Mouse (Mus musculus) CH12F3 (cell line): ENCODE results near the gene Gapt.

Experiments used
- in situ Hi-C: fragments of 300-500 bp; cut with MboI; formaldehyde crosslinking; loops from 2 replicates; pipeline ENCODE4 v1.14.3; 2020; ENCODE audit warnings: low sequenced_read_pairs

Gapt gene

GRCm38 (mm10) chr13:110363722-110364121 is 6.7 kb upstream of the Gapt start:
- in situ Hi-C loops, result loop anchor here (10.0 kb wide), 1 partner anchor 1129 kb away; no protein-coding TSS in a partner anchor

- in situ Hi-C loops, result no loop called here
Measured at GRCm38 (mm10) chr13:110351051-110351450, 5.9 kb downstream of the Gapt start.

GRCm38 (mm10) chr13:110346707-110347106 is 10.3 kb downstream of the Gapt start:
- in situ Hi-C loops, result no loop called here

GRCm38 (mm10) chr13:110342602-110343001 is 14.4 kb downstream of the Gapt start:
- in situ Hi-C loops, result no loop called here

DNA sequence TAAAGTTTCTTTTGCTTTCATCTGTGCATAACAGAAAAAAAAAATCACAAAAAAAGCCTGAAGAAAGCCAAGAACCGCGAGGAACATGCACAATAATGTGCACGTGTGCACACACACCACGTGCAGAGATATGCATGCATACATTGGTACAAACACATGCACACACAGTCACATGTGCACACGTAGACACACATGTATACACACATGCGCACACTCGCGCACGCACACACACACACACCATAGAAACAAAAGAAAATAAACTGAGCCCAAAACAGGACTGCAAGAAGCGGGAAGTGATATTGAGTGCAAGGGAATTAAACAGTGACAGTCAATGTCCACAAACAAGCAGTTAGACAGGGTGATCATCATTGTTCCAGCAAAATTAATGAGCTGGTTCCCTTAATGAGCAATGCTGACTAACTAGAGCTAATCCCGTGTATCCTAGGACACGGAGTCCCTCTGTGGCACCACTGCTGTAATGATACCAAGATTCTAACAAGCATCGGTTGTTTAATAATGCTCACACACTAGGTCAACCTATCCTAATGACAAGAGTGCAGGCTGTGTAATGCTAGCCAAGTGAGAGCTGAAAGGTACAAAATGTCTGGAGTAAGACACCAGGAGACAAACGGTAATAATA is 23.9 kb downstream of the Gapt start:
- in situ Hi-C loops, result no loop called here

DNA sequence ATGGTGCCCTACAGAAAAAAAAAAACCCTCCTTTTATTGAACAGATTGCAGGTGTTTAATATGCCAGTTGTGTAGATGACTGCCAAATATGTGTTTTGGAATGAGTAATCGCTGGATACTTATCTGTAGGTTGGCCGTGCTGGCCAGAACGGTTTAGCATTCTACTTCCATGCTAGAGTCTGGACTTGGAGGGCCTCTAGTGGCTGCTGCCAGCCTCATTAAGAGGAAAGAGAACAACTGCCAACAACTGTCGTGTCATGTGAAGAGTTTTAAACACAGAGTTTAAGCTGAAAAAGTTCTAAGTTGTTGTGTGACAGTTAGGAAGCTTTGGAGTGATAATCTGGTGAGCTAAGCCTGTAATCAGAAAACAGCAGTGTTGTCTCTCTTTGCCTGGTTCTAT is 38.3 kb downstream of the Gapt start:
- in situ Hi-C loops, result no loop called here

- in situ Hi-C loops, result no loop called here
Measured at GRCm38 (mm10) chr13:110307188-110307587, 49.8 kb downstream of the Gapt start.
